Mouse (Mus musculus): Measurements from ENCODE around the gene Ank2. TPM values are rescaled to one million over a fixed set of nuclear protein-coding genes. Genes with fewer than 3 reads are reported as not detected.
"Not testable (repeated sequence)": the region's sequence is repeated elsewhere in the genome, so short reads cannot be mapped to it uniquely, and the experiment has no call there.

Ank2 gene
- polyA plus RNA-seq, 1 experiment from 2014 or later, result 118 TPM

DNA sequence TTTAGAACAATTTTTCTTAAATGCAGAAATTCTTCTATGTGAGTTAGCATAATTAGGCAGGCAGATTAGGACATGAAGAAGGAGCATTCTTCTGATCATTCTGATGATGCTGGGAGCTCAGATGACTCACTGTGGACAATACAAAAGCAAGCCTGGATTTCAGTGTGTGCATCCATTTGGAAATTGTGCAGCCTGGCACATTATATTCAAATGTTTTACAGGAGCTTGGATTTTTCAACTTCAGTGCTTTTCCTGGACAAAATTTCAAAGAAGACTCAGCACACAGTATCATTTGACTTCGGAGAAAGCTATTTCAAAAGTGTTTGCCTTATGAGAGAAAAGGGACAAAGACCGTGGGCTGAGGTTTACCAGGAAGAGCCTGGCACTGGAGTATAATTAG, 157.8 kb downstream of the Ank2 start:
- H3K4me2 ChIP-seq (replicated peaks; ENCODE audit: low read depth, low read length), result no peak overlapping the region
- H3K4me3 ChIP-seq (ENCODE audit: low read depth, low read length), result no peak overlapping the region
- DNase-seq (ENCODE audit: low spot score) (no peak), ATAC-seq (ENCODE audit: low FRiP score) (no peak)
- no peaks in the 10 kb centered on the region for H3K4me1 ChIP-seq (replicated peaks; ENCODE audit: control insufficient read depth, insufficient read depth, low read length)
- H3K27me3 ChIP-seq (ENCODE audit: control insufficient read depth, insufficient read depth, low read length), result no peaks in the 10 kb centered on the region
- H3K36me3 ChIP-seq (ENCODE audit: control insufficient read depth, insufficient read depth, low read length), result no peaks in the 10 kb centered on the region
- H3K9me3 ChIP-seq (ENCODE audit: control insufficient read depth, low read length), result no peaks in the 10 kb centered on the region
- H3K27ac ChIP-seq (ENCODE audit: low read depth, low read length), result no peak overlapping the region
- H3K9ac ChIP-seq (ENCODE audit: low read depth, low read length), result no peak overlapping the region
- WGBS, result 89% methylated on average over 2 of the region's 2 CpGs

DNA sequence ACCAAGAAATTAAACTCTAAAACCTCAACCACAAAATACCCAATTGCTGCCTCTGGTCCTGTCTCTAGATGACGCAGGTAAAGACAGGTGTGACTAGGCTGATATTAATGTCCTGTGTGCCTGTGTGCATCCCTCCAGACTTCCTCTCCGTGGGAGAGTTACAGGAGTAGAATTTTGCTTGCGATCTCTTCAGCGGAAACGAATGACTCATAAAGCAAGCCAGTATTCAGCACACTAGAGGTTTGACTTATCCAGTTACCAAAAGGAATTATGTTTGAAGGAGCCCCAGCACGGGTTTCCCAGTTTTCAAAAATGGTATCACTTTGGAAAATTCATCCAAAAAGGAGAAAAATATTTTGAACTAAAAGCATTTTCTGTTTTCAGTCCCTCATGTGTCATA, 164.3 kb downstream of the Ank2 start:
- Histone ChIP-seq H3K27me3 (ENCODE audit: control insufficient read depth, insufficient read depth, low read length) (no peaks in the 10 kb centered on the region), H3K27ac (ENCODE audit: low read depth, low read length) (no peak overlapping the region), H3K9ac (ENCODE audit: low read depth, low read length) (no peak overlapping the region), H3K9me3 (ENCODE audit: control insufficient read depth, low read length) (no peaks in the 10 kb centered on the region), H3K4me3 (ENCODE audit: low read depth, low read length) (no peak overlapping the region), H3K36me3 (ENCODE audit: control insufficient read depth, insufficient read depth, low read length) (no peaks in the 10 kb centered on the region), H3K4me2 (replicated peaks; ENCODE audit: low read depth, low read length) (no peak overlapping the region), H3K4me1 (replicated peaks; ENCODE audit: control insufficient read depth, insufficient read depth, low read length) (no peaks in the 10 kb centered on the region)
- no peak for DNase-seq (ENCODE audit: low spot score)
- WGBS, result 93% methylated on average over 6 of the region's 6 CpGs
- no peak for ATAC-seq (ENCODE audit: low FRiP score)

DNA sequence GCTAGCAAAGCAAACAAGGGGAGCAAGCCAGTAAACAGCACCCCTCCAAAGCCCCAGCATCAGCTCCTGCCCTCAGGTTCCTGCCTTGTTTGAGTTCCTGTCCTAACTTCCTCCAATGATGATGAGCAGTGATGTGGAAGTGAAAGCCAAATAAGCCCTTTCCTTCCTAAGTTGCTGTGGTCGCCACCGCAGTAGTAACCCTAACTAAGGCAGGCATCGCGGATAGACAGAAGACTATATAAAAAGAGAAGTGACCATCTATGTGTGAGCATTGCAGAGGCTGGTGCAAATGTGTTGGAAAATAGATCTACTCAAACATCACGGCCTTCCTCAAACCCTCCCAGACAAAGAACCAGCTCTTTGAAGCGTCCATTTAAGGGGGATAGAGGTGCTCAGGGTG, 167.6 kb downstream of the Ank2 start:
- H3K27ac ChIP-seq (ENCODE audit: low read depth, low read length), result no peak overlapping the region
- no peaks in the 10 kb centered on the region for H3K36me3 ChIP-seq (ENCODE audit: control insufficient read depth, insufficient read depth, low read length)
- no peaks in the 10 kb centered on the region for H3K9me3 ChIP-seq (ENCODE audit: control insufficient read depth, low read length)
- H3K4me2 ChIP-seq (replicated peaks; ENCODE audit: low read depth, low read length), result no peak overlapping the region
- ATAC-seq (ENCODE audit: low FRiP score), result no peak
- WGBS, result 94% methylated on average over 6 of the region's 6 CpGs
- no peak for DNase-seq (ENCODE audit: low spot score)
- no peak overlapping the region for H3K4me3 ChIP-seq (ENCODE audit: low read depth, low read length)
- no peaks in the 10 kb centered on the region for H3K27me3 ChIP-seq (ENCODE audit: control insufficient read depth, insufficient read depth, low read length)
- H3K9ac ChIP-seq (ENCODE audit: low read depth, low read length), result no peak overlapping the region
- H3K4me1 ChIP-seq (replicated peaks; ENCODE audit: control insufficient read depth, insufficient read depth, low read length), result no peaks in the 10 kb centered on the region

- 86% methylated on average over 8 of the region's 8 CpGs for WGBS
Observed at GRCm38 (mm10) chr3:127326355-127326754, 172.8 kb downstream of the Ank2 start.

GRCm38 (mm10) chr3:127322870-127323269, 176.3 kb downstream of the Ank2 start:
- no peak for ATAC-seq (ENCODE audit: low FRiP score)
- peak; percentile 81 for DNase-seq (ENCODE audit: low spot score)
- no peak overlapping the region for H3K9ac ChIP-seq (ENCODE audit: low read depth, low read length)

More at GRCm38 (mm10) chr3:127326355-127326754, 172.8 kb downstream of the Ank2 start:
- Histone ChIP-seq H3K36me3 (ENCODE audit: control insufficient read depth, insufficient read depth, low read length) (no peaks in the 10 kb centered on the region), H3K4me2 (replicated peaks; ENCODE audit: low read depth, low read length) (no peak overlapping the region), H3K9me3 (ENCODE audit: control insufficient read depth, low read length) (no peaks in the 10 kb centered on the region), H3K27me3 (ENCODE audit: control insufficient read depth, insufficient read depth, low read length) (no peaks in the 10 kb centered on the region), H3K27ac (ENCODE audit: low read depth, low read length) (no peak overlapping the region), H3K9ac (ENCODE audit: low read depth, low read length) (no peak overlapping the region), H3K4me3 (ENCODE audit: low read depth, low read length) (no peak overlapping the region), H3K4me1 (replicated peaks; ENCODE audit: control insufficient read depth, insufficient read depth, low read length) (no peaks in the 10 kb centered on the region)
- DNase-seq (ENCODE audit: low spot score), result no peak
- ATAC-seq (ENCODE audit: low FRiP score), result no peak

GRCm38 (mm10) chr3:127321645-127322044, 177.5 kb downstream of the Ank2 start:
- no peaks in the 10 kb centered on the region for H3K9me3 ChIP-seq (ENCODE audit: control insufficient read depth, low read length)
- no peak overlapping the region for H3K4me2 ChIP-seq (replicated peaks; ENCODE audit: low read depth, low read length)
- H3K27me3 ChIP-seq (ENCODE audit: control insufficient read depth, insufficient read depth, low read length), result no peaks in the 10 kb centered on the region
- no peak overlapping the region for H3K27ac ChIP-seq (ENCODE audit: low read depth, low read length)
- no peaks in the 10 kb centered on the region for H3K4me1 ChIP-seq (replicated peaks; ENCODE audit: control insufficient read depth, insufficient read depth, low read length)
- DNase-seq (ENCODE audit: low spot score), result no peak
- H3K36me3 ChIP-seq (ENCODE audit: control insufficient read depth, insufficient read depth, low read length), result no peaks in the 10 kb centered on the region
- 78% methylated on average over 5 of the region's 5 CpGs for WGBS
- H3K9ac ChIP-seq (ENCODE audit: low read depth, low read length), result no peak overlapping the region
- no peak for ATAC-seq (ENCODE audit: low FRiP score)
- H3K4me3 ChIP-seq (ENCODE audit: low read depth, low read length), result no peak overlapping the region

More at GRCm38 (mm10) chr3:127322870-127323269, 176.3 kb downstream of the Ank2 start:
- no peak overlapping the region for H3K27ac ChIP-seq (ENCODE audit: low read depth, low read length)
- no peak overlapping the region for H3K4me2 ChIP-seq (replicated peaks; ENCODE audit: low read depth, low read length)
- no peaks in the 10 kb centered on the region for H3K4me1 ChIP-seq (replicated peaks; ENCODE audit: control insufficient read depth, insufficient read depth, low read length)
- no peak overlapping the region for H3K4me3 ChIP-seq (ENCODE audit: low read depth, low read length)
- H3K9me3 ChIP-seq (ENCODE audit: control insufficient read depth, low read length), result no peaks in the 10 kb centered on the region
- no peaks in the 10 kb centered on the region for H3K27me3 ChIP-seq (ENCODE audit: control insufficient read depth, insufficient read depth, low read length)
- no peaks in the 10 kb centered on the region for H3K36me3 ChIP-seq (ENCODE audit: control insufficient read depth, insufficient read depth, low read length)

GRCm38 (mm10) chr3:127321031-127321430, 178.1 kb downstream of the Ank2 start:
- not testable (repeated sequence) for H3K9ac ChIP-seq (ENCODE audit: low read depth, low read length); H3K9me3 ChIP-seq (ENCODE audit: control insufficient read depth, low read length); H3K4me3 ChIP-seq (ENCODE audit: low read depth, low read length); H3K4me2 ChIP-seq (replicated peaks; ENCODE audit: low read depth, low read length); H3K36me3 ChIP-seq (ENCODE audit: control insufficient read depth, insufficient read depth, low read length); ATAC-seq (ENCODE audit: low FRiP score); H3K4me1 ChIP-seq (replicated peaks; ENCODE audit: control insufficient read depth, insufficient read depth, low read length); DNase-seq (ENCODE audit: low spot score); H3K27ac ChIP-seq (ENCODE audit: low read depth, low read length); H3K27me3 ChIP-seq (ENCODE audit: control insufficient read depth, insufficient read depth, low read length)
- 91% methylated on average over 4 of the region's 5 CpGs for WGBS

GRCm38 (mm10) chr3:127320311-127320710, 178.8 kb downstream of the Ank2 start:
- Histone ChIP-seq H3K4me1 (replicated peaks; ENCODE audit: control insufficient read depth, insufficient read depth, low read length) (no peaks in the 10 kb centered on the region), H3K4me3 (ENCODE audit: low read depth, low read length) (no peak overlapping the region), H3K36me3 (ENCODE audit: control insufficient read depth, insufficient read depth, low read length) (no peaks in the 10 kb centered on the region), H3K9ac (ENCODE audit: low read depth, low read length) (no peak overlapping the region), H3K27me3 (ENCODE audit: control insufficient read depth, insufficient read depth, low read length) (no peaks in the 10 kb centered on the region), H3K27ac (ENCODE audit: low read depth, low read length) (no peak overlapping the region), H3K9me3 (ENCODE audit: control insufficient read depth, low read length) (no peaks in the 10 kb centered on the region), H3K4me2 (replicated peaks; ENCODE audit: low read depth, low read length) (no peak overlapping the region)
- ATAC-seq (ENCODE audit: low FRiP score), result no peak
- no peak for DNase-seq (ENCODE audit: low spot score)
- WGBS, result 91% methylated on average over 8 of the region's 8 CpGs

DNA sequence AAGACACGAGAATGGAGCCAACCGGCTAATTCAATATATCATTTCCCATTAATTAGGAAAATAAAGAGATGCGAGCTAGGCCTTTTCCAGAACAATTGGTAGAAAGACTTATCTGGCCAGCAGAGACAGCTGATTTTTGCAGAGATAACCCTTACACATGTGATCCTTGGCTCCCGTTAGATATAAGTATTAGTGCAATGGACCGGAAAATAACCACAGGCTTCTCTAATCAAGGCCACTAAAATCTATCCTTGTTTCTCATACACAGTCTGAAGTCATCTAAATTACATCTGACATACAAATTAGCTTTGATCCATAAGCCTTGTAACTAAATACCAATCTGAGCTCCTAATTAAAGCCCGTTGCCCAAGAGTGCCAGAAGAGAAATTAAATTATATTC, 181.5 kb downstream of the Ank2 start:
- H3K4me3 ChIP-seq (ENCODE audit: low read depth, low read length), result no peak overlapping the region
- no peak overlapping the region for H3K9ac ChIP-seq (ENCODE audit: low read depth, low read length)
- H3K9me3 ChIP-seq (ENCODE audit: control insufficient read depth, low read length), result no peaks in the 10 kb centered on the region
- ATAC-seq (ENCODE audit: low FRiP score) (peak; percentile 45; the same call in 1 of the 2 replicates), DNase-seq (ENCODE audit: low spot score) (no peak)
- no peak overlapping the region for H3K4me2 ChIP-seq (replicated peaks; ENCODE audit: low read depth, low read length)
- no peaks in the 10 kb centered on the region for H3K4me1 ChIP-seq (replicated peaks; ENCODE audit: control insufficient read depth, insufficient read depth, low read length)
- H3K36me3 ChIP-seq (ENCODE audit: control insufficient read depth, insufficient read depth, low read length), result no peaks in the 10 kb centered on the region
- no peaks in the 10 kb centered on the region for H3K27me3 ChIP-seq (ENCODE audit: control insufficient read depth, insufficient read depth, low read length)
- H3K27ac ChIP-seq (ENCODE audit: low read depth, low read length), result no peak overlapping the region
- WGBS, result 82% methylated on average over 6 of the region's 6 CpGs

Measured in hindbrain, embryonic 11.5 days (tissue).